Mouse (Mus musculus): Measurements from ENCODE around the gene Hoxa1. TPM values are rescaled to one million over a fixed set of nuclear protein-coding genes. Genes with fewer than 3 reads are reported as not detected.

Hoxa1 gene
- polyA plus RNA-seq, 1 experiment: not detected

GRCm38 (mm10) chr6:52177061-52177735 is 19.1 kb upstream of the Hoxa1 start, which contains the start of gene 5730596B20Rik:
5730596B20Rik (plus strand) TSS chr6:52177498.
- 3% methylated on average over 36 of the region's 36 CpGs for WGBS
- peaks cover 3% of the 10 kb centered on the region; the same call in 1 of the 2 replicates for H3K4me1 ChIP-seq (ENCODE audit: control insufficient read depth, insufficient read depth, low read length)
- H3K27ac ChIP-seq (ENCODE audit: insufficient read depth, low read depth, low read length): no peak within 1 kb of the TSS
- no peak within 1 kb of the TSS for H3K4me3 ChIP-seq (ENCODE audit: insufficient read depth, low read depth, low read length)
- TF ChIP-seq POLR2A (IDR thresholded peaks at IDR 0.05; ENCODE audit: insufficient read depth, low read depth, low read length): no peak
- no peak for TF ChIP-seq CTCF (IDR thresholded peaks at IDR 0.05; ENCODE audit: insufficient read depth, low read depth, low read length)

- TF ChIP-seq CTCF (IDR thresholded peaks at IDR 0.05; ENCODE audit: insufficient read depth, low read depth, low read length): no peak
- no peak for TF ChIP-seq POLR2A (IDR thresholded peaks at IDR 0.05; ENCODE audit: insufficient read depth, low read depth, low read length)
- WGBS: 4% methylated on average over 6 of the region's 6 CpGs
- H3K27ac ChIP-seq (ENCODE audit: insufficient read depth, low read depth, low read length): no peak overlapping the region
- peaks cover 3% of the 10 kb centered on the region; the same call in 1 of the 2 replicates for H3K4me1 ChIP-seq (ENCODE audit: control insufficient read depth, insufficient read depth, low read length)
- H3K4me3 ChIP-seq (ENCODE audit: insufficient read depth, low read depth, low read length): no peak overlapping the region
Observed at GRCm38 (mm10) chr6:52176391-52176790, 18.3 kb upstream of the Hoxa1 start.

DNA sequence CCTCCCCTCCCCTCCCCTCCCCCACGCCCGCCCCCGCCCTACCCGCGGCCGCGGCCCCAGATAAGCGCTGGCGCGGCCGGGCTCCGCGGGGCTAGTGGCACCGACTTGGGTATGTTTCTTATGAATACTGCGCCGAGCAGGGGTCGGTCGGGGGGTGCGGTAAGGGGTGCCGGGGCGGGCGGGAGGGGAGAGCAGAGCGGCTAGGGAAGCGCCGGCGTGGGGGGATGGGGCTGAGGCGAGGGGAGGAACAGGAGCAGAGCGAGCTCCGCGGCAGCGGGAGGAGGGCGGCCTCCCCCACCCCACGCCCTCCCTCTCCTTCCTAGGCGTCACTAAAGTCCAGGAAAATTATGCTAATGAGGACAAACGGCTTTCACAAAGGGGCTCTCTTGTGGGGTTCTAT is 17.7 kb upstream of the Hoxa1 start:
- H3K4me3 ChIP-seq (ENCODE audit: insufficient read depth, low read depth, low read length): no peak overlapping the region
- H3K4me1 ChIP-seq (ENCODE audit: control insufficient read depth, insufficient read depth, low read length): peaks cover 3% of the 10 kb centered on the region; the same call in 1 of the 2 replicates
- no peak for TF ChIP-seq CTCF (IDR thresholded peaks at IDR 0.05; ENCODE audit: insufficient read depth, low read depth, low read length)
- TF ChIP-seq POLR2A (IDR thresholded peaks at IDR 0.05; ENCODE audit: insufficient read depth, low read depth, low read length): no peak
- 4% methylated on average over 19 of the region's 35 CpGs for WGBS
- H3K27ac ChIP-seq (ENCODE audit: insufficient read depth, low read depth, low read length): no peak overlapping the region

DNA sequence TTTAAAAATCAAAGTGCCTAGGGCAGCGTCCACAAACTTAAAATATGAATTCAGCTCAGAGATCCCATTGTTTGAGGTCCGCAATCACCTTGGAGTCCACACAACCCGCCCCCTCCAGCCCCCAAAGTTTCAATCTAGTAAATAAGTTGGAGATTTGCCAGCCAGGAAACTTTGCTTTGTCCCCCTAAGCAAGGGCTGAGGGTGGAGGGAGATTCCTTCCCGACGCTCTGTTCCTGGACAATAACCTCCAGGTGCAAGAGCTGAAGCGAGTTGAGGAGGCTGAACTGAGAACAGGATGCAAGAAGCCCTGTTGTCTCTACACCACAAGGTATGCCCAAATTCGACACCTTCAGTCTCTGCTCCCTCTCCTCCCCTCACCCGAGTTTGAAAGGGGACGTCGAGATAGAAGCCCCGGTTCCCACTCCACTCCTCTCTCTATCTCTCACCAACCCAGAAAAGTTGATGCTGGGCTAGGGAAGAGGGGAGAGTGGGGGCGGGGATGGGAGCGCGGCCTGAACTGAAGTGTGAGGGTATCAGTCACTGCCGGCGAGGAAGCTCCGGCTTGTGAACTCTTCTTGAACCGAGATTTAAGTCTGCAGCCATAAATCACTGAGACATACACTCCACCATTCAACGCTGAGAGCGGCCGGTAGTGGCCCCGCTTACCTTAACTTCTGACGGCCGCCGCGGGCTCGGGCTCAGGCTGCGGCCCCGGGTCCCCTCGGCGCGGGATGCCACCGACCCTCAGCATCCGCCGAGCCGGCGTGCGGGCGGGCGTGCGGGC is 17.0 kb upstream of the Hoxa1 start:
- Histone ChIP-seq H3K4me3 (ENCODE audit: insufficient read depth, low read depth, low read length) (no peak overlapping the region), H3K4me1 (ENCODE audit: control insufficient read depth, insufficient read depth, low read length) (peaks cover 3% of the 10 kb centered on the region; the same call in 1 of the 2 replicates), H3K27ac (ENCODE audit: insufficient read depth, low read depth, low read length) (no peak overlapping the region)
- TF ChIP-seq POLR2A (IDR thresholded peaks at IDR 0.05; ENCODE audit: insufficient read depth, low read depth, low read length) (no peak), CTCF (IDR thresholded peaks at IDR 0.05; ENCODE audit: insufficient read depth, low read depth, low read length) (no peak)
- 1% methylated on average over 41 of the region's 41 CpGs for WGBS

- TF ChIP-seq POLR2A (IDR thresholded peaks at IDR 0.05; ENCODE audit: insufficient read depth, low read depth, low read length) (no peak), CTCF (IDR thresholded peaks at IDR 0.05; ENCODE audit: insufficient read depth, low read depth, low read length) (no peak)
- Histone ChIP-seq H3K4me3 (ENCODE audit: insufficient read depth, low read depth, low read length) (no peak overlapping the region), H3K4me1 (ENCODE audit: control insufficient read depth, insufficient read depth, low read length) (peaks cover 3% of the 10 kb centered on the region; the same call in 1 of the 2 replicates), H3K27ac (ENCODE audit: insufficient read depth, low read depth, low read length) (no peak overlapping the region)
- WGBS: 8% methylated on average over 4 of the region's 4 CpGs
Observed at GRCm38 (mm10) chr6:52173648-52174047, 15.5 kb upstream of the Hoxa1 start.

DNA sequence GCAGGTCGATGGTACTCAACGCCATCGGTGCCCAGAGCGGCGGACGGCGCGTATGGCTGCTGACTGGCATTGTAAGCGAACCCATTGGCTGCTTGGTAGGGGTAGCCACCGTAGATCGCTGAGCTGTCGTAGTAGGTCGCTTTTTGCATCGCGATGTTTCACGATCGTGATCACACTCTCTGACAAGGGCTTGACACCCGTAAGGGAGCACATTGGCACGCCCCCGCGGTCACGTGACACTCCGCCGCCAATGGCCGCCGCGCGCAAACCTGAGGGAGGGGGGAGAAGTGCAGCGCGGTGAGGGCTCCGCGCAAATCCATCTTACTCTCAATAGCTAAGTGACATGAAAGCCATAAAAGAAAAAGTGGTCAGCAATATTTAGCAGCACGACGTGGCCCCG is 14.4 kb upstream of the Hoxa1 start:
- Histone ChIP-seq H3K4me3 (ENCODE audit: insufficient read depth, low read depth, low read length) (no peak overlapping the region), H3K27ac (ENCODE audit: insufficient read depth, low read depth, low read length) (no peak overlapping the region), H3K4me1 (ENCODE audit: control insufficient read depth, insufficient read depth, low read length) (peaks cover 3% of the 10 kb centered on the region; the same call in 1 of the 2 replicates)
- no peak for TF ChIP-seq CTCF (IDR thresholded peaks at IDR 0.05; ENCODE audit: insufficient read depth, low read depth, low read length)
- no peak for TF ChIP-seq POLR2A (IDR thresholded peaks at IDR 0.05; ENCODE audit: insufficient read depth, low read depth, low read length)
- 1% methylated on average over 35 of the region's 35 CpGs for WGBS

GRCm38 (mm10) chr6:52171938-52172337 is 13.8 kb upstream of the Hoxa1 start:
- H3K4me3 ChIP-seq (ENCODE audit: insufficient read depth, low read depth, low read length): no peak overlapping the region
- 11% methylated on average over 7 of the region's 7 CpGs for WGBS
- peaks cover 3% of the 10 kb centered on the region; the same call in 1 of the 2 replicates for H3K4me1 ChIP-seq (ENCODE audit: control insufficient read depth, insufficient read depth, low read length)
- TF ChIP-seq CTCF (IDR thresholded peaks at IDR 0.05; ENCODE audit: insufficient read depth, low read depth, low read length): no peak
- no peak for TF ChIP-seq POLR2A (IDR thresholded peaks at IDR 0.05; ENCODE audit: insufficient read depth, low read depth, low read length)
- no peak overlapping the region for H3K27ac ChIP-seq (ENCODE audit: insufficient read depth, low read depth, low read length)

- TF ChIP-seq POLR2A (IDR thresholded peaks at IDR 0.05; ENCODE audit: insufficient read depth, low read depth, low read length) (no peak), CTCF (IDR thresholded peaks at IDR 0.05; ENCODE audit: insufficient read depth, low read depth, low read length) (no peak)
- Histone ChIP-seq H3K27ac (ENCODE audit: insufficient read depth, low read depth, low read length) (no peak overlapping the region), H3K4me3 (ENCODE audit: insufficient read depth, low read depth, low read length) (no peak overlapping the region), H3K4me1 (ENCODE audit: control insufficient read depth, insufficient read depth, low read length) (peaks cover 3% of the 10 kb centered on the region; the same call in 1 of the 2 replicates)
- WGBS: 7% methylated on average over 4 of the region's 4 CpGs
Observed at GRCm38 (mm10) chr6:52171331-52171730, 13.2 kb upstream of the Hoxa1 start.

- whole genome bisulfite sequencing: 12% methylated on average over 5 of the region's 5 CpGs
- Histone ChIP-seq H3K27ac (ENCODE audit: insufficient read depth, low read depth, low read length) (no peak overlapping the region), H3K4me1 (ENCODE audit: control insufficient read depth, insufficient read depth, low read length) (peaks cover 3% of the 10 kb centered on the region; the same call in 1 of the 2 replicates), H3K4me3 (ENCODE audit: insufficient read depth, low read depth, low read length) (no peak overlapping the region)
- no peak for TF ChIP-seq CTCF (IDR thresholded peaks at IDR 0.05; ENCODE audit: insufficient read depth, low read depth, low read length)
- TF ChIP-seq POLR2A (IDR thresholded peaks at IDR 0.05; ENCODE audit: insufficient read depth, low read depth, low read length): no peak
Observed at GRCm38 (mm10) chr6:52170898-52171223, 12.7 kb upstream of the Hoxa1 start.
